Mouse (Mus musculus) midbrain, postnatal 0 days (tissue): ENCODE data around the gene Gabra5. TPM values are rescaled to one million over a fixed set of nuclear protein-coding genes. Genes with fewer than 3 reads are reported as not detected.
A peak's percentile ranks its signal among the peaks of the same experiment; 100 is the strongest.

Experiments
- ATAC-seq: fragments of 200-750 bp; cut with Nextera tagmentation; 2 replicates; pipeline ENCODE4 v1.8.0; 2017; ENCODE audit warnings: moderate number of reproducible peaks, mild to moderate bottlenecking, moderate TSS enrichment, moderate library complexity; ENCODE audit not compliant: low FRiP score
- DNase-seq: peaks from one replicate; pipeline ENCODE4 v3.0.0-alpha.2; 2015; ENCODE audit warnings: low spot score
- H3K27ac ChIP-seq: fragments of 300-500 bp; sonication (generic); 2 replicates; pipeline ENCODE4 v1.5.1; 2014; ENCODE audit warnings: low read depth, mild to moderate bottlenecking, low read length, mixed read lengths
- H3K27me3 ChIP-seq: fragments of 300-500 bp; sonication (generic); 2 replicates; pipeline ENCODE4 v1.6.1; 2014; ENCODE audit warnings: low read length, control low read depth, mixed read lengths; ENCODE audit not compliant: insufficient read depth
- H3K36me3 ChIP-seq: fragments of 300-500 bp; sonication (generic); 2 replicates; pipeline ENCODE4 v1.6.1; 2014; ENCODE audit warnings: low read length, control low read depth, mixed read lengths; ENCODE audit not compliant: insufficient read depth
- H3K4me1 ChIP-seq: fragments of 300-500 bp; sonication (generic); 2 replicates; pipeline ENCODE4 v1.6.1; 2014; ENCODE audit warnings: mild to moderate bottlenecking, control low read depth, antibody characterized with exemption, low read length, mixed read lengths; ENCODE audit not compliant: insufficient read depth
- H3K4me2 ChIP-seq: fragments of 300-500 bp; sonication (generic); 2 replicates; pipeline ENCODE4 v1.6.1; 2014; ENCODE audit warnings: low read depth, mild to moderate bottlenecking, low read length, mixed read lengths; ENCODE audit not compliant: poor library complexity, severe bottlenecking
- H3K4me3 ChIP-seq: fragments of 300-500 bp; sonication (generic); 2 replicates; pipeline ENCODE4 v1.5.1; 2014; ENCODE audit warnings: low read depth, mild to moderate bottlenecking, low read length, moderate library complexity
- H3K9ac ChIP-seq: fragments of 300-500 bp; sonication (generic); replicated peaks from 2 replicates; pipeline ENCODE4 v1.6.1; 2014; ENCODE audit warnings: mild to moderate bottlenecking, low read length, moderate library complexity, mixed read lengths; ENCODE audit not compliant: poor library complexity, severe bottlenecking
- H3K9me3 ChIP-seq: fragments of 300-500 bp; sonication (generic); 2 replicates; pipeline ENCODE4 v1.6.1; 2016; ENCODE audit warnings: low read length, control low read depth
- CTCF ChIP-seq: IDR thresholded peaks from 2 replicates; pipeline ENCODE4 v1.5.1; 2016; ENCODE audit warnings: antibody characterized with exemption, mild to moderate bottlenecking
- WGBS: fragments of 180-500 bp; shearing (Covaris S2); extraction: QIAGEN DNeasy Blood & Tissue Kit; methylation state at CpG from one replicate; pipeline ENCODE4 v1.1.7; 2014; 5-methylcytosine and 5-hydroxymethylcytosine counted together
- polyA plus RNA-seq: library from polyadenylated mRNA; unstranded; fragments of >200 nt; fragmentation: Nextera tagmentation; extraction: Ambion mirVana; gene quantifications from 2 replicates; pipeline ENCODE4 v1.2.1, GENCODE M21; 2015
- total RNA-seq: library from RNA; depleted of rRNA; stranded (reverse); fragments of >200 nt; gene quantifications from 2 replicates; pipeline ENCODE4 v1.2.3, GENCODE M21; 2014

Gene Gabra5
- total and polyA plus RNA-seq, 2 experiments from 2014 or later, result 88.7 to 90.8 TPM

DNA sequence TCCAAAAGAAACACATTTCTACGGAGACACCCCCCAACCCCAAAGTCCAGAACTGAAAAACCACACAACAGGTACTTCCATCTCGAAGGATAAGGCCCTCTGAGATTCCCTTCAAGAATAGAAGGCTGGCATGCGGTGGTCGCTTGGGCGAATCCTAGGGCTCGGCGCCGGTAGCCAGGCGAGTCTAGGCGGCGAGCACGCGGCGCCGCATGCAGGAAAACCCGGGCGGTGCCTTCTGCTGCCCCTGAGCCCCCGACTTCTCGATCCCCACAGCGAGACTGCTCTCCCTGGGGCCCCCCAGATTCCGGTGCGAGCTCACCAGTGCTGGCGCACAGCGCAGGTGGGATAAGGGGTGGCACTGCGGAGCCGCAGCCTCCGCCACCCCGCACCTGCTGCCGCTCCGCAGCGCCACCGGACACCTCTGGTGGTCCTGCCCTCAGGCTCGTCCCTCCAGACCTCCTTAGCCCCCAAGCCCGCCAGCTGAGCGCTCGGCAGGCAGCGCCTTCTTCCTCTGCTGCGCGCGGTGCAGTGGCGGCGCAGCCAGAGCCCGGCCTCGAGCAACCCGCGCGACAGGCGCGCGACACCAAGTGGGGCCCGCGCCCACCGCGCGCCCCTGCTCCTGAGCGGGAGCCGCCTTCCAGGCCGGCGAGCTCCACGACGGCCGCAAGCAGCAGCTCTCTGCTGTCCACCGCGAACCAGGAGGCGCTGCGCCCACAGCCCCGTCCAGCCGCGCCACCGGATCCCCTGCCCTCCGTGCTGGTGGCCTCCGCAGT lies 813 bp downstream of the Gabra5 start:
- Histone ChIP-seq H3K27me3 (peaks cover 6% of the 10 kb centered on the region; the same call in 1 of the 2 replicates), H3K4me1 (no peaks in the 10 kb centered on the region), H3K9ac (peak overlapping the region; percentile 77), H3K27ac (peak overlapping the region; percentile 72), H3K4me2 (peak overlapping the region; percentile 80), H3K36me3 (no peaks in the 10 kb centered on the region), H3K9me3 (no peaks in the 10 kb centered on the region), H3K4me3 (peak overlapping the region; percentile 70)
- under 1% methylated on average over 36 of the region's 72 CpGs for WGBS
- peak; percentile 46 for DNase-seq
- TF ChIP-seq CTCF, result 0 out of 2 replicates have a peak, but pooled peaks have one; percentile 1
- peak; percentile 80 for ATAC-seq

DNA sequence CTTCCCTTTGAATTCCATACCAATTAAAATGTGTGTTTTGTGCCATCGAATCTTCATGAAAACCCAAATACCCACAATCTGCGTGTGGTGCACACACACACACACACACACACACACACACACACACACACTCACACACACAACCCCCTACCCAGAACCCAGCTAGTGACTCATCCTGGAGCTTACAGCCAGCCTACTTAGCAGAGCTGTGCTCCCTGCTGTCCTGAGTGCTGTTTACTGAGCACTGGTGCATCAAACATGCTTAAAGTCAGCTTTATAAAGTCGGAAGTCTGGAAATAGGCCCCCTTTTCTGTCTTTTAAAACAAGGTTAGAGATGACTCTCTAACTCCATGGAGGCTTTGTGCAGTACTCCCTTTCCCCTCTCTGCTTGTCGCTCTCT lies 7.0 kb downstream of the Gabra5 start:
- no peak for TF ChIP-seq CTCF
- Histone ChIP-seq H3K4me1 (no peaks in the 10 kb centered on the region), H3K9ac (no peak overlapping the region), H3K27me3 (no peaks in the 10 kb centered on the region), H3K27ac (no peak overlapping the region), H3K9me3 (no peaks in the 10 kb centered on the region), H3K4me2 (no peak overlapping the region), H3K4me3 (no peak overlapping the region), H3K36me3 (no peaks in the 10 kb centered on the region)
- DNase-seq, result no peak
- ATAC-seq, result no peak
- WGBS, result 65% methylated on average over 4 of the region's 4 CpGs

DNA sequence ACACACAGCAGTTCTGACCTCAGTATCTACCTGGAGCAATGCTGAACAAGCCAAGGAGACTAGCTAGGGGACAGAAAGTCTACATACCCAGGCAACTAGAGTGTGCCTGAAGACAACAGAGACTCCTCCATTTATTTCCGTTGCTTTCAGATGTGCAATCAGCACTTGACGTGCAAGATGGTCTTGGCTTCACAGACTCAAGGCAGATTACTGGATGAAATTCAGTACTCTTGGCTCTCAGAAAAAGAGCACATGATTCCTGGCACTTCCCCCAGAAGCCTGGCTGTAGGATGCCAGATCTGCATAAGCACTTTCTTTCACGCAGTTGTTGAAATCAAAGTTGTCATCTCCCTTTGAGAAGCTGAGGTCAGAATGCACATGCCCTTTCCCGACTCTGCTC lies 18.1 kb downstream of the Gabra5 start:
- Histone ChIP-seq H3K4me2 (no peak overlapping the region), H3K27ac (no peak overlapping the region), H3K27me3 (no peaks in the 10 kb centered on the region), H3K9ac (no peak overlapping the region), H3K4me1 (no peaks in the 10 kb centered on the region), H3K36me3 (peaks cover 6% of the 10 kb centered on the region; the same call in 1 of the 2 replicates), H3K4me3 (no peak overlapping the region), H3K9me3 (no peaks in the 10 kb centered on the region)
- ATAC-seq (no peak), DNase-seq (peak; percentile 34)
- 65% methylated on average over 4 of the region's 4 CpGs for WGBS
- TF ChIP-seq CTCF, result no peak

DNA sequence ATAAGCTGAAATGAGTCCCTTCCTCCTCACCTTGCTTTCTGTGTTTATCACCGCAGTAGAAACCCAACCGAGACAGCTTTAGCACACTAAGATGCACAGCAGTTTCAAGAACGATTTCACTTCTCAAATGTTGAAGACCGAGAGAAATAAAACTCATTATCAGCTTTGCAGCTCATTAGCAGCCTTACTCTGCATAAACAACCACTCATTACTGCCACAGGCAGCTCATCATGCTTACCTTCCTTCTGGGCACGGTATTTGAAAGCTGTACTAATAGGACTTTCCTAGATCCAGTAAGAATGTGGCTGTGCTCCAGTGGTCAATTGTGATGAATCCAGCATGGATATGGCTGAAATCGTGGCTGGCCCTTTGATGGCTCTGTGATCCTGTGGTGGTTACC lies 23.0 kb downstream of the Gabra5 start:
- peaks cover 6% of the 10 kb centered on the region; the same call in 1 of the 2 replicates for H3K36me3 ChIP-seq
- ATAC-seq (no peak), DNase-seq (no peak)
- no peaks in the 10 kb centered on the region for H3K27me3 ChIP-seq
- no peaks in the 10 kb centered on the region for H3K4me1 ChIP-seq
- 81% methylated on average over 6 of the region's 6 CpGs for WGBS
- no peak overlapping the region for H3K27ac ChIP-seq
- TF ChIP-seq CTCF, result no peak
- H3K4me3 ChIP-seq, result no peak overlapping the region
- H3K9me3 ChIP-seq, result no peaks in the 10 kb centered on the region
- no peak overlapping the region for H3K4me2 ChIP-seq
- H3K9ac ChIP-seq, result no peak overlapping the region

DNA sequence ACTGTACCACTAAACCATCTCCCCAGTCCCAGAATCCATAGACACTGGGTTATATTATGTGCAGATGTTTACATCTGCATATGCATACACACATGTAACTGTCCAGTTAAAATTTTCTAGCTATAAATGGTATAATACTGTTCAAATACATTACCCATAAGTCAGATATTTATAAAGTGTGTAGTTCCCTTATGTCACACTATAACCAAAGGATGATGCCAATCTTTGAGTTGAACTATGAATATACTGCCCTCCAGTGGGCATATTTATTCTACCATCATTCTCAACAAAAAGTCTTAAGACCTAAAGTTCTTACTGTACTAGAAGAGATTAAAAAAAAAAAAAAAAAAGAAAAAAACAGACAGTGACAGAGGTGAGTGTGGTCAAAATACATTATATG lies 27.0 kb downstream of the Gabra5 start:
- Histone ChIP-seq H3K27ac (no peak overlapping the region), H3K4me2 (no peak overlapping the region), H3K4me1 (no peaks in the 10 kb centered on the region), H3K9me3 (no peaks in the 10 kb centered on the region), H3K36me3 (no peaks in the 10 kb centered on the region), H3K9ac (no peak overlapping the region), H3K27me3 (no peaks in the 10 kb centered on the region), H3K4me3 (no peak overlapping the region)
- DNase-seq (peak; percentile 64), ATAC-seq (no peak)
- peak; percentile 62 for TF ChIP-seq CTCF

DNA sequence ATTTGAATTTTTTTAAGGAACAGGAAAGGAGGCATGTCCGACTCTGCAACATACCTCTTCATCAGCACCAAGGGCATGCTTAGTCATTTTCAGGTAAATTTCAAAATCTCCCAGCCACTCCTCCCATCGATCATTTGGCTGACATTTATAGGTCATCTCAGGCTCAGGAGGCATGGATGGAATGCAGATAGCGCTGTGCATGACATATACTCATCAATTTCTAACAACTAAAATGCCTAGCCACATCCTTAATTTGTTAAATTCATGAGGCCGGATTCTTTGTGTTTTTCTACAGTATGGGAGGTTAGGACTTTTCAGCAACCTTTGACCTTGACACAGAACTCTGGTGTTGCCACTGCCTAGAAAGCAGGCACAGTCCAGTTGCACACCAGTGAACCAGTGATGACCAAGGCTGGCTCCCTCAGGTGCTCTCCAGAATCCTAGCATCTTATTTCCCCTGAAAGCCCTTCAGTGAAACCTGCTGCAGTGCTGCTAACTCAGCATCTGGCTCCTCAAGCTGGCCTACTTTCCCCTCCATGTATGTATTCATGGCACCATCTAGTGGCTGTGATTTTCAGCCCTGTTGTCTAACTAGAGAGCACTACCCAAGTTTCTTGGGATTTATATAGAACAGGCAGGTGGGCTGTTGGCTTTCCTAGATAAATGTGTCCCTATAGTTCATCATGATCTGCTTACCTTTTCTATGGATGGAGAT lies 35.9 kb downstream of the Gabra5 start:
- Histone ChIP-seq H3K9me3 (no peaks in the 10 kb centered on the region), H3K27me3 (no peaks in the 10 kb centered on the region), H3K4me1 (no peaks in the 10 kb centered on the region), H3K36me3 (no peaks in the 10 kb centered on the region), H3K27ac (no peak overlapping the region), H3K4me2 (no peak overlapping the region), H3K9ac (no peak overlapping the region), H3K4me3 (no peak overlapping the region)
- peak; percentile 72 for ATAC-seq
- 83% methylated on average over 4 of the region's 4 CpGs for WGBS
- peak; percentile 95 for TF ChIP-seq CTCF
- peak; percentile 92 for DNase-seq
